In genomic region chr1:165062813-165063492, GRCm38 (mm10) we compare ENCODE assay signal across 17 mouse cellular contexts.
DNase-seq lines count a peak whose midpoint lies in the region; ATAC-seq lines count a peak whose summit lies in the region.
"Had no signal": no experiment of that assay in that cellular context is flagged by ENCODE, and none has a peak within 500 bp of the region (broad histone marks: within the 10 kb centered on the region; RNA-seq: fewer than 3 reads in every experiment).

No protein-coding gene starts in this region.

- H3K4me3 ChIP-seq in forebrain, embryonic 10.5 days, result no peak overlapping the region
- H3K4me3 ChIP-seq in forebrain, embryonic 14.5 days (ENCODE audit: low read depth, low read length), result no peak overlapping the region
- no peak overlapping the region for H3K4me3 ChIP-seq in intestine, embryonic 15.5 days (replicated peaks)
- H3K4me3 ChIP-seq in neural tube, embryonic 13.5 days, result no peak overlapping the region
- H3K4me3 ChIP-seq in embryonic facial prominence, embryonic 10.5 days, result no peak overlapping the region
- H3K4me3 ChIP-seq: forebrain, embryonic 15.5 days; kidney, embryonic 15.5 days; lung, embryonic 15.5 days had no signal

- no peaks in the 10 kb centered on the region for H3K27me3 ChIP-seq in forebrain, embryonic 10.5 days (ENCODE audit: poor library complexity, severe bottlenecking)
- no peaks in the 10 kb centered on the region for H3K27me3 ChIP-seq in forebrain, embryonic 14.5 days (replicated peaks; ENCODE audit: control insufficient read depth, insufficient read depth, low read length)
- no peaks in the 10 kb centered on the region for H3K27me3 ChIP-seq in intestine, embryonic 15.5 days (replicated peaks)
- H3K27me3 ChIP-seq in neural tube, embryonic 13.5 days, result no peaks in the 10 kb centered on the region
- no peaks in the 10 kb centered on the region for H3K27me3 ChIP-seq in embryonic facial prominence, embryonic 10.5 days (replicated peaks; ENCODE audit: low read depth, poor library complexity, severe bottlenecking)
- H3K27me3 ChIP-seq: forebrain, embryonic 15.5 days; kidney, embryonic 15.5 days; lung, embryonic 15.5 days had no signal

- no peaks in the 10 kb centered on the region for H3K36me3 ChIP-seq in forebrain, embryonic 10.5 days (replicated peaks)
- no peaks in the 10 kb centered on the region for H3K36me3 ChIP-seq in forebrain, embryonic 14.5 days (ENCODE audit: control insufficient read depth, insufficient read depth, low read length)
- no peaks in the 10 kb centered on the region for H3K36me3 ChIP-seq in intestine, embryonic 15.5 days
- H3K36me3 ChIP-seq in neural tube, embryonic 13.5 days, result no peaks in the 10 kb centered on the region
- no peaks in the 10 kb centered on the region for H3K36me3 ChIP-seq in embryonic facial prominence, embryonic 10.5 days (replicated peaks)
- H3K36me3 ChIP-seq: forebrain, embryonic 15.5 days; kidney, embryonic 15.5 days; lung, embryonic 15.5 days had no signal

- no peak for DNase-seq in forebrain, embryonic 10.5 days (ENCODE audit: extremely low spot score, low spot score)
- no peak for DNase-seq in forebrain, embryonic 14.5 days (ENCODE audit: low spot score)
- no peak for DNase-seq in embryonic facial prominence, embryonic 10.5 days (ENCODE audit: low spot score)
- no peak for DNase-seq in cerebellum, adult 18-20 months
- no peak for DNase-seq in testis, postnatal 14 days (ENCODE audit: low spot score)
- DNase-seq: cerebellum, adult 11 months; gastrocnemius, postnatal 14 days; heart, postnatal 36 days; layer of hippocampus, adult 9-11 months; right cerebral cortex, postnatal 25 days had no signal

- ATAC-seq in forebrain, embryonic 14.5 days, result no peak
- ATAC-seq in CD4-positive, CD25-positive, alpha-beta regulatory T cell, adult 4 months, result peak; percentile 79
- peak; percentile 43; the same call in 1 of the 2 replicates for ATAC-seq in intestine, embryonic 15.5 days
- peak; percentile 42; the same call in 1 of the 2 replicates for ATAC-seq in neural tube, embryonic 13.5 days (ENCODE audit: low read depth)
- ATAC-seq: forebrain, embryonic 15.5 days had no signal

- 62% methylated on average over 8 of the region's 8 CpGs for WGBS in forebrain, embryonic 10.5 days
- WGBS in forebrain, embryonic 14.5 days, result 45% methylated on average over 8 of the region's 8 CpGs
- 58% methylated on average over 8 of the region's 8 CpGs for WGBS in intestine, embryonic 15.5 days
- WGBS in neural tube, embryonic 13.5 days, result 35% methylated on average over 8 of the region's 8 CpGs
- WGBS in embryonic facial prominence, embryonic 10.5 days, result 78% methylated on average over 8 of the region's 8 CpGs

- H3K27ac ChIP-seq in forebrain, embryonic 10.5 days, result 0 out of 2 replicates have a peak overlapping the region, but pooled peaks have one; percentile 30
- H3K27ac ChIP-seq in forebrain, embryonic 14.5 days (ENCODE audit: low read depth, low read length), result no peak overlapping the region
- H3K27ac ChIP-seq in intestine, embryonic 15.5 days, result no peak overlapping the region
- peak overlapping the region; percentile 20; the same call in 1 of the 2 replicates for H3K27ac ChIP-seq in neural tube, embryonic 13.5 days (replicated peaks)
- no peak overlapping the region for H3K27ac ChIP-seq in embryonic facial prominence, embryonic 10.5 days (replicated peaks)
- H3K27ac ChIP-seq: forebrain, embryonic 15.5 days; kidney, embryonic 15.5 days; lung, embryonic 15.5 days had no signal

- peaks cover 16% of the 10 kb centered on the region; the same call in 1 of the 2 replicates for H3K4me1 ChIP-seq in forebrain, embryonic 10.5 days
- H3K4me1 ChIP-seq in forebrain, embryonic 14.5 days (ENCODE audit: control insufficient read depth, insufficient read depth, low read length), result peaks cover 3% of the 10 kb centered on the region; the same call in 1 of the 2 replicates
- 0 out of 2 replicates have a peak, but pooled peaks cover 3% of the 10 kb centered on the region for H3K4me1 ChIP-seq in intestine, embryonic 15.5 days (replicated peaks)
- H3K4me1 ChIP-seq in neural tube, embryonic 13.5 days (replicated peaks), result peaks cover 13% of the 10 kb centered on the region
- no peaks in the 10 kb centered on the region for H3K4me1 ChIP-seq in embryonic facial prominence, embryonic 10.5 days
- H3K4me1 ChIP-seq: forebrain, embryonic 15.5 days; kidney, embryonic 15.5 days; lung, embryonic 15.5 days had no signal

- no peak overlapping the region for H3K9ac ChIP-seq in forebrain, embryonic 14.5 days (ENCODE audit: low read length)
- H3K9ac ChIP-seq in intestine, embryonic 15.5 days, result no peak overlapping the region
- no peak overlapping the region for H3K9ac ChIP-seq in neural tube, embryonic 13.5 days
- H3K9ac ChIP-seq: forebrain, embryonic 15.5 days; kidney, embryonic 15.5 days; lung, embryonic 15.5 days had no signal

- no peaks in the 10 kb centered on the region for H3K9me3 ChIP-seq in forebrain, embryonic 10.5 days
- no peaks in the 10 kb centered on the region for H3K9me3 ChIP-seq in forebrain, embryonic 14.5 days (replicated peaks; ENCODE audit: control insufficient read depth, low read length)
- H3K9me3 ChIP-seq in intestine, embryonic 15.5 days, result no peaks in the 10 kb centered on the region
- no peaks in the 10 kb centered on the region for H3K9me3 ChIP-seq in neural tube, embryonic 13.5 days
- no peaks in the 10 kb centered on the region for H3K9me3 ChIP-seq in embryonic facial prominence, embryonic 10.5 days
- H3K9me3 ChIP-seq: forebrain, embryonic 15.5 days; kidney, embryonic 15.5 days; lung, embryonic 15.5 days had no signal

- H3K4me2 ChIP-seq in forebrain, embryonic 14.5 days (ENCODE audit: low read length), result no peak overlapping the region
- no peak overlapping the region; the same call in 1 of the 2 replicates for H3K4me2 ChIP-seq in intestine, embryonic 15.5 days (replicated peaks)
- no peak overlapping the region for H3K4me2 ChIP-seq in neural tube, embryonic 13.5 days
- H3K4me2 ChIP-seq: forebrain, embryonic 15.5 days; heart, embryonic 11.5 days; kidney, embryonic 15.5 days; lung, embryonic 15.5 days had no signal

Comparison
In these comparisons a context has a peak if more than half of its experiments do, and no peak if none do; other contexts are left out.
1. H3K27ac ChIP-seq: peak in forebrain, embryonic 10.5 days (single experiment) and neural tube, embryonic 13.5 days (single experiment); none in forebrain, embryonic 14.5 days (single experiment), intestine, embryonic 15.5 days (single experiment) and embryonic facial prominence, embryonic 10.5 days (single experiment).